Mouse (Mus musculus): ENCODE measurements around the gene C2cd4a. TPM values are rescaled to one million over a fixed set of nuclear protein-coding genes. Genes with fewer than 3 reads are reported as not detected.

C2cd4a gene
- polyA plus RNA-seq, 1 experiment, result 0.02 TPM

DNA sequence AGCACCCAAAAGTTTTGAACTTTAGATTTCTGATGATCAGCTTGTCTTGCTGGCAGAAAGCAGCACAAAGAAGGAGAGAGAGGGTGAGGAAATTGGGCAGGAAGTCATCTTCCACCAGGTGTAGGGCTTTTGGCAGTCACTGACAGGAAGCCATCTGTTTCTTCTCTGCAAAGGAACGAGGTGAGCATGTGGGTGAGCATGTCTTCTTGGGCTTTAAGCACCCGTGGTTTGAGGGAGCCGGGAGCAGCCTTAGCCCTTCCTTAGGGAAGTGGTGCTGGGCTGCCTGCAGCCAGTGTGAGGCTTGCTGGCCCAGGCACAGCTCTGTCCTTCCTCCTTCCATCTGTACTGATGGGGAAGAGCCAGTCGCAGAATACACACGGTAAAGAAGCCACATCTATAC is 13.5 kb upstream of the C2cd4a start:
- H3K79me2 ChIP-seq (ENCODE audit: control insufficient read depth, insufficient read depth), result no peaks in the 10 kb centered on the region
- H3ac ChIP-seq (ENCODE audit: control insufficient read depth, insufficient read length, low read depth), result no peak overlapping the region
- no peak overlapping the region for H3K4me3 ChIP-seq (ENCODE audit: insufficient read depth, poor library complexity, severe bottlenecking)
- no peaks in the 10 kb centered on the region for H3K36me3 ChIP-seq (ENCODE audit: control insufficient read depth, insufficient read depth)
- no peak for TF ChIP-seq USF1 (IDR thresholded peaks at IDR 0.05; ENCODE audit: low read depth)
- TF ChIP-seq FOSL1 (IDR thresholded peaks at IDR 0.05; ENCODE audit: insufficient read depth, low read length, poor library complexity, severe bottlenecking), result no peak
- no peak for TF ChIP-seq MYOD1 (IDR thresholded peaks at IDR 0.05; ENCODE audit: control insufficient read depth, insufficient read length, low read depth)
- no peak for TF ChIP-seq CEBPB (IDR thresholded peaks at IDR 0.05; ENCODE audit: low read depth)
- TF ChIP-seq MAX (IDR thresholded peaks at IDR 0.05), result no peak
- no peak for TF ChIP-seq CTCF (IDR thresholded peaks at IDR 0.05; ENCODE audit: control insufficient read depth, insufficient read depth, insufficient read length)
- no peak for TF ChIP-seq MYOG (IDR thresholded peaks at IDR 0.05; ENCODE audit: control insufficient read depth, extremely low read depth, insufficient read length)
- no peaks in the 10 kb centered on the region for H3K79me3 ChIP-seq (ENCODE audit: low read depth)
- H3K27me3 ChIP-seq (ENCODE audit: control insufficient read depth, insufficient read depth, insufficient read length), result no peaks in the 10 kb centered on the region

GRCm38 (mm10) chr9:67845012-67845411 is 12.9 kb upstream of the C2cd4a start:
- H3K36me3 ChIP-seq (ENCODE audit: control insufficient read depth, insufficient read depth), result no peaks in the 10 kb centered on the region
- H3K4me3 ChIP-seq (ENCODE audit: insufficient read depth, poor library complexity, severe bottlenecking), result no peak overlapping the region
- H3ac ChIP-seq (ENCODE audit: control insufficient read depth, insufficient read length, low read depth), result no peak overlapping the region
- no peaks in the 10 kb centered on the region for H3K79me2 ChIP-seq (ENCODE audit: control insufficient read depth, insufficient read depth)
- H3K27me3 ChIP-seq (ENCODE audit: control insufficient read depth, insufficient read depth, insufficient read length), result no peaks in the 10 kb centered on the region
- H3K79me3 ChIP-seq (ENCODE audit: low read depth), result no peaks in the 10 kb centered on the region
- TF ChIP-seq CTCF (IDR thresholded peaks at IDR 0.05; ENCODE audit: control insufficient read depth, insufficient read depth, insufficient read length) (no peak), MYOG (IDR thresholded peaks at IDR 0.05; ENCODE audit: control insufficient read depth, extremely low read depth, insufficient read length) (no peak), FOSL1 (IDR thresholded peaks at IDR 0.05; ENCODE audit: insufficient read depth, low read length, poor library complexity, severe bottlenecking) (no peak), CEBPB (IDR thresholded peaks at IDR 0.05; ENCODE audit: low read depth) (no peak), MYOD1 (IDR thresholded peaks at IDR 0.05; ENCODE audit: control insufficient read depth, insufficient read length, low read depth) (no peak), MAX (IDR thresholded peaks at IDR 0.05) (no peak), USF1 (IDR thresholded peaks at IDR 0.05; ENCODE audit: low read depth) (no peak)

DNA sequence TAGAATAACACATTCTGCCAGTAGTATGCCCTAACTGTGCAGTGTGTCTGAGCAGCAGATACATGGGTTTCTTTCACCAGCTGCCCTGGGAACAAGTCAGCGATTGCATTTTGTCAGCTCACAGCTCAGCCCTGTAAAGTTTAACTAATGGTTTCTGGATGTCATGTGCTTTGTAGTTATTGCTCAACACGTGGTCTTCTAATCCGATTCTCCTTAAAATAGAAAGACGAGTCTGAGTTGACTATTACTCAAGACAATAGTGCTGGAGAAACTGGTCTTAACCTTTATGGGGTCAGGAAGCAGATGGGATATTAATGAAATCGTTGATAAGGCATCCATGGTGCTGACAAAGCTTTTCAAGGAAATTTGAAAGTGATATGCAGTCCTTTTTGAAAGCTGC is 10.7 kb upstream of the C2cd4a start:
- Histone ChIP-seq H3K36me3 (ENCODE audit: control insufficient read depth, insufficient read depth) (no peaks in the 10 kb centered on the region), H3K27me3 (ENCODE audit: control insufficient read depth, insufficient read depth, insufficient read length) (no peaks in the 10 kb centered on the region), H3ac (ENCODE audit: control insufficient read depth, insufficient read length, low read depth) (no peak overlapping the region), H3K4me3 (ENCODE audit: insufficient read depth, poor library complexity, severe bottlenecking) (no peak overlapping the region), H3K79me3 (ENCODE audit: low read depth) (no peaks in the 10 kb centered on the region), H3K79me2 (ENCODE audit: control insufficient read depth, insufficient read depth) (no peaks in the 10 kb centered on the region)
- TF ChIP-seq CEBPB (IDR thresholded peaks at IDR 0.05; ENCODE audit: low read depth) (no peak), FOSL1 (IDR thresholded peaks at IDR 0.05; ENCODE audit: insufficient read depth, low read length, poor library complexity, severe bottlenecking) (no peak), MYOD1 (IDR thresholded peaks at IDR 0.05; ENCODE audit: control insufficient read depth, insufficient read length, low read depth) (no peak), MYOG (IDR thresholded peaks at IDR 0.05; ENCODE audit: control insufficient read depth, extremely low read depth, insufficient read length) (no peak), CTCF (IDR thresholded peaks at IDR 0.05; ENCODE audit: control insufficient read depth, insufficient read depth, insufficient read length) (no peak), USF1 (IDR thresholded peaks at IDR 0.05; ENCODE audit: low read depth) (no peak), MAX (IDR thresholded peaks at IDR 0.05) (no peak)

GRCm38 (mm10) chr9:67839981-67840859 is 8.1 kb upstream of the C2cd4a start, which contains the start of gene Vps13c:
Vps13c (plus strand) TSS chr9:67840396.
- no peak for TF ChIP-seq CTCF (IDR thresholded peaks at IDR 0.05; ENCODE audit: control insufficient read depth, insufficient read depth, insufficient read length)
- no peak for TF ChIP-seq MYOD1 (IDR thresholded peaks at IDR 0.05; ENCODE audit: control insufficient read depth, insufficient read length, low read depth)
- TF ChIP-seq USF1 (IDR thresholded peaks at IDR 0.05; ENCODE audit: low read depth), result peak; percentile 4
- peak within 1 kb of the TSS; percentile 52 for H3K4me3 ChIP-seq (ENCODE audit: insufficient read depth, poor library complexity, severe bottlenecking)

GRCm38 (mm10) chr9:67837311-67837710 is 5.2 kb upstream of the C2cd4a start:
- no peaks in the 10 kb centered on the region for H3K79me2 ChIP-seq (ENCODE audit: control insufficient read depth, insufficient read depth)
- H3K4me3 ChIP-seq (ENCODE audit: insufficient read depth, poor library complexity, severe bottlenecking), result no peak overlapping the region
- no peaks in the 10 kb centered on the region for H3K79me3 ChIP-seq (ENCODE audit: low read depth)
- no peaks in the 10 kb centered on the region for H3K36me3 ChIP-seq (ENCODE audit: control insufficient read depth, insufficient read depth)
- peaks cover 3% of the 10 kb centered on the region for H3K27me3 ChIP-seq (ENCODE audit: control insufficient read depth, insufficient read depth, insufficient read length)
- TF ChIP-seq MAX (IDR thresholded peaks at IDR 0.05) (no peak), MYOD1 (IDR thresholded peaks at IDR 0.05; ENCODE audit: control insufficient read depth, insufficient read length, low read depth) (no peak), FOSL1 (IDR thresholded peaks at IDR 0.05; ENCODE audit: insufficient read depth, low read length, poor library complexity, severe bottlenecking) (no peak), CEBPB (IDR thresholded peaks at IDR 0.05; ENCODE audit: low read depth) (no peak), MYOG (IDR thresholded peaks at IDR 0.05; ENCODE audit: control insufficient read depth, extremely low read depth, insufficient read length) (no peak), CTCF (IDR thresholded peaks at IDR 0.05; ENCODE audit: control insufficient read depth, insufficient read depth, insufficient read length) (no peak), USF1 (IDR thresholded peaks at IDR 0.05; ENCODE audit: low read depth) (no peak)
- no peak overlapping the region for H3ac ChIP-seq (ENCODE audit: control insufficient read depth, insufficient read length, low read depth)

More at GRCm38 (mm10) chr9:67839981-67840859, 8.1 kb upstream of the C2cd4a start, which contains the start of gene Vps13c:
- no peaks in the 10 kb centered on the region for H3K36me3 ChIP-seq (ENCODE audit: control insufficient read depth, insufficient read depth)
- no peaks in the 10 kb centered on the region for H3K79me3 ChIP-seq (ENCODE audit: low read depth)
- no peaks in the 10 kb centered on the region for H3K79me2 ChIP-seq (ENCODE audit: control insufficient read depth, insufficient read depth)
- H3ac ChIP-seq (ENCODE audit: control insufficient read depth, insufficient read length, low read depth), result peak within 1 kb of the TSS; percentile 91
- H3K27me3 ChIP-seq (ENCODE audit: control insufficient read depth, insufficient read depth, insufficient read length), result no peaks in the 10 kb centered on the region

Measured in C2C12 (cell line).